Mouse (Mus musculus) A20 (cell line): ENCODE measurements around the gene Exoc7.

Experiments
- DNase-seq: peaks from one replicate; pipeline ENCODE4 v3.0.0-alpha.2; 2011; ENCODE audit warnings: low read depth, low spot score

Exoc7 gene

GRCm38 (mm10) chr11:116318719-116319659, 12.0 kb upstream of the Exoc7 start:
- peak; percentile 86 for DNase-seq

GRCm38 (mm10) chr11:116312359-116312758, 5.3 kb upstream of the Exoc7 start:
- DNase-seq: no peak

GRCm38 (mm10) chr11:116311169-116311568, 4.1 kb upstream of the Exoc7 start:
- no peak for DNase-seq

- DNase-seq: peak; percentile 9
These were observed 2.6 kb upstream of the Exoc7 start for GRCm38 (mm10) chr11:116309601-116310000.

GRCm38 (mm10) chr11:116307762-116308531, 914 bp upstream of the Exoc7 start:
- peak; percentile 33 for DNase-seq

GRCm38 (mm10) chr11:116306126-116306982, 679 bp downstream of the Exoc7 start:
- DNase-seq: peak; percentile 97

GRCm38 (mm10) chr11:116305423-116305822, 1.6 kb downstream of the Exoc7 start:
- peak; percentile 14 for DNase-seq

- no peak for DNase-seq
These were observed 8.4 kb downstream of the Exoc7 start for GRCm38 (mm10) chr11:116298621-116299020.

- DNase-seq: no peak
These were observed 8.8 kb downstream of the Exoc7 start for GRCm38 (mm10) chr11:116298221-116298620.

GRCm38 (mm10) chr11:116297017-116297416, 10.0 kb downstream of the Exoc7 start:
- no peak for DNase-seq

- DNase-seq: no peak
These were observed 10.8 kb downstream of the Exoc7 start for GRCm38 (mm10) chr11:116296191-116296734.

- DNase-seq: peak; percentile 66
These were observed 12.7 kb downstream of the Exoc7 start for GRCm38 (mm10) chr11:116294319-116294718.

GRCm38 (mm10) chr11:116293538-116294137, 13.4 kb downstream of the Exoc7 start:
- no peak for DNase-seq

- no peak for DNase-seq
These were observed 14.6 kb downstream of the Exoc7 start for GRCm38 (mm10) chr11:116292401-116292800.

- no peak for DNase-seq
These were observed 16.5 kb downstream of the Exoc7 start for GRCm38 (mm10) chr11:116290556-116290955.

- DNase-seq: no peak
These were observed 19.7 kb downstream of the Exoc7 start for GRCm38 (mm10) chr11:116287351-116287750.

GRCm38 (mm10) chr11:116285770-116286191, 21.3 kb downstream of the Exoc7 start:
- no peak for DNase-seq

GRCm38 (mm10) chr11:116283982-116284381, 23.1 kb downstream of the Exoc7 start:
- peak; percentile 81 for DNase-seq

- no peak for DNase-seq
These were observed 24.0 kb downstream of the Exoc7 start for GRCm38 (mm10) chr11:116282912-116283521.

GRCm38 (mm10) chr11:116282089-116282488, 24.9 kb downstream of the Exoc7 start:
- DNase-seq: no peak
